Mouse (Mus musculus) spleen, adult 12 weeks (tissue): ENCODE results near the gene 2610028H24Rik.

ENCODE experiments used
- DNase-seq: peaks from one replicate; pipeline ENCODE4 v3.0.0; 2022; ENCODE audit warnings: low spot score

Gene 2610028H24Rik

DNA sequence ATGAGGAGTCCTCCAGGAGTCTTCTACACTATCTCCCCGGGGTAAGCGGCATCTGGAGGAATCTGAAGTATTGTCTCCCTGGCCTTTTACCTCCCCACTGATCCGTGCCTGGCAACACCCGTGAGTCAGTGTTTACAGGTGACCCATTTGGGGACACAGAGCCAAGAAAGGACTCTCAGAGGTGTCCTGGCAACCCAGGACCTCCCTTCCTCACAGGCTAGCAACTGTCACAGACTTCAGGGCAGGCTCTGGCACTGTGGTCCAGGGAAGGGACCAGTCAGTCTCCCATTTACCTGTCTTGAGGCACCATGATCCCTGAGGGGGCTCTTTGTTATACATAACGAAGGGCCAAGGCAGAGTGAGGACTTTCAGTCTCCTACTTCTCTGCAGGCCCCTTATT lies at the start of gene 2610028H24Rik:
2610028H24Rik (plus strand) TSS at position 231 of the 400 bp plus-strand sequence.
- no peak for DNase-seq

DNA sequence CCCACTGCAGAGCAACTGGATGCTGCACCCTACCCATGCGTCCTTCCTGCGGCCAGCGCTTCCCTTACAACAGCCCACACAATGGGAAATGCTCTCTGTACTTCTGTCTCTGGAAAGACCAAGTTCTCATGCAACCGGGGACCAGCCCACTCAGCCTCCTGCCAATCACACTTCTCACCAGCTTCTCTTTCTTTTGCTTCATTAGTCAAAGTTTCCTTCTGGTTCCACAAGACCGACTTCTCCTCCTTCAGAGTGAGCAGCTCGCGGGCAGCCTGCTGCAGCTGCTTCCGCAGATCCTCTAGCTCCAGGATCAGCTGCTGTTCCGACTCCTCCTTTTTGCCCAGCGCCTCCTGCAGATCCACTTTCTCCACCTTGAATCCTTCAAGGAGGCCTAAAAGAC lies 40.4 kb upstream of the 2610028H24Rik start:
- no peak for DNase-seq

DNA sequence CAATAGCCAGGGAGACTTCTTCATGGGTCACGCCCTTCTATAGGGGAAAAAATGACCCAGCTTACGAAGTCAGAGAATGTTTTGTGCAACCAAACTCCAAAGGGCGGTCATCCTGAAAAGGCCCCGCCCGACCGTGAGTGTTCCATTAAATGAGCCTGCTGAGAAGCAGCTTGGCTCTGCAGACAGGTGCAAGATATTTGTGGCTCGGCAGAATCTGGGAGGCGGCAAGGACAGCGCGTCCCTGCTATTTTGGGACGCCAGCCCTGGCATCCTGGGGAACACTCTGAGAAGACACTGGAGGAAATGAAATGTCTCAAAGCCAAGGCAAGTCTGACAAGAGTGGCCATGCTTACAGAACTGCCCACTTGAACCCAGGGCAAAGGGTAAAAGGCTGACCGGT lies 32.1 kb upstream of the 2610028H24Rik start:
- DNase-seq, result no peak

DNA sequence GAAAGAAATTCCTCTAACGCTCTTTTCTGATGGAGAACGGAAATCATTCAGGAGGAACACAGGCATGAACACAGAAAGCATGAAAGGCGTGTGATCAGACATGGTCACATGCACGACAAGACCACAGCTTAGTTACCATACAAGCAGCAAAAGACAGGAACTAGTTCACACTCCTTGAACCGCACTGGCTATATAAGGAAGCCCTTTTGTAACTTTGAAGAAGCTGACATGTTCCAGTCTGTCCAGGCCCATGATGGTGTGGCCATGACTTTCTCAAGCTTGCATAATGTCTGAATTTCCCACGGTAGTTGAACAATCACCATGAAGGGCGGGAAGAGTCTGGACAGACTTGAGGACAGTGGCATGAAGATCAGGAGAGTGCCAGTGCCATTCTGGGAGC lies 23.2 kb upstream of the 2610028H24Rik start:
- no peak for DNase-seq

DNA sequence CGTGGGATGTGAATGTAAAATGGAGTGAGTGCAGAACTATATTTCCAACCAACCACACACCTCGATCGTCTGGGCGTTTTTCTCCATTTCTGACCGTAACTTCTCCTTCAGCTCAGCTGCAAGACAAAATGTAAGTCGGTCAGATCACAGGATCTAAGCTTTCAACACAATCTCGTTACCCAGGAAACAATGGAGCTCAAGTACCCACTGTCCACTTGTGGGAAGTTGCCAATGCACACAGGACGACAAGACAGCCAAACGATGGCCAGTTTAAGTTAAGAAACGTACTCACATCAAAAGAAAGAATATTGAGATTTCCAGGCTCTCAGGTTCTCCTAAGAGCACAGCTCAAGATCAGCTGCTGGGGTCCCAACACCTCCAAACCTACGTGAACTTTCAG lies 15.0 kb upstream of the 2610028H24Rik start:
- no peak for DNase-seq

DNA sequence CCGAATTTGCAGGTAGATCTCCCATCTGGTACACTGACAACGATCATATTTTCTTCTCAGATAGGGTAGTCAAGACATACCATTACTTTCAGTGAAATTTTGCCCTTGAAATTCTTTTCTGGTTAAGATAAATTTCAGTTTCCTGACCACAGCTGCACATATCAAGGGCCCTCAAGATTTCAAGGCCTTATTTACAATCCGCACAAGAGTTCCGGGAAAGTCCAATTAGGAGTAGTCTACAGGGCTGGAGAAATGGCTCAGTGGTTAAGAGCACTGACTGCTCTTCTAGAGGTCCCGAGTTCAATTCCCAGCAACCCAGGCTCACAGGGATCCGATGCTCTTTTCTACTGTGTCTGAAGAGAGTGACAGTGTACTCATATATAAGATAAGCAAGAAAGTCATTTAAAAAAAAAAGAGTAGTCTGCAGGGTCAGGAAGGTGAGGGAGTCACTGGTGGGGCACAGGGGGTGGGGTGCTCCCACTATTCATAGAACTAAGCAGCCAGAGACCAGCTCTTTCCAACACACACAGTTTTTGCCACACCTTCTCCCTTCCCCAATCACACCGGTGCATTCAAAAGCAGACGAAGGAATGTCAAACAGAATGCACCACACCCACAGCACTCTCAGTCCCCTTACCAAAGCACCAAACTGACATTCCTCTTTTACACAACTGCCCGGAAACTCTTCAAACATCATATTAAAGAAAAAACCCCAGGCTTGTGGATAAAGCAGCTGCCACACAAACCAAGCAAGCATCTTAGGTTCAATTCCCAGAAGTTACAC lies 9.6 kb upstream of the 2610028H24Rik start:
- DNase-seq, result no peak

DNA sequence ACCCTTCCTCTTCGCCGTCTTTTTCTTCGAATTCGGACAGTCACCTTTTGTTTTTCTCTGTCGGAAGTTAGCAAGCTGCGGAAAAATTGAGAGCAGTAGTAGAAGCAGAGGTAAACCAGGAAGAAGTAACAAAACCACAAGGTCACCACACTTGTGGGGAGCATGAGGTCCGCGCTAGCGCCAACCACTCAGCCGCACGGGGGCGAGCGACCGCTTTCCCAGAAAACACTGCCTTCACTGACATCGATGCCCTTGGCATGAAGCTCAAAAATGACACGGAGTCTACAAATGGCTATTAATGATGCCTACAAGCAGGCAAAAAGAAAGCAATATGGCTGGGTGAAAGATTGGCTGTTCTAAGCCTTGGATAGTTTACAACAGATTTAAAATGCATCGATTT lies 8.6 kb upstream of the 2610028H24Rik start, which contains the start of gene AC141477.1:
AC141477.1 (minus strand) TSS at position 164 of the 400 bp plus-strand sequence.
- no peak for DNase-seq

DNA sequence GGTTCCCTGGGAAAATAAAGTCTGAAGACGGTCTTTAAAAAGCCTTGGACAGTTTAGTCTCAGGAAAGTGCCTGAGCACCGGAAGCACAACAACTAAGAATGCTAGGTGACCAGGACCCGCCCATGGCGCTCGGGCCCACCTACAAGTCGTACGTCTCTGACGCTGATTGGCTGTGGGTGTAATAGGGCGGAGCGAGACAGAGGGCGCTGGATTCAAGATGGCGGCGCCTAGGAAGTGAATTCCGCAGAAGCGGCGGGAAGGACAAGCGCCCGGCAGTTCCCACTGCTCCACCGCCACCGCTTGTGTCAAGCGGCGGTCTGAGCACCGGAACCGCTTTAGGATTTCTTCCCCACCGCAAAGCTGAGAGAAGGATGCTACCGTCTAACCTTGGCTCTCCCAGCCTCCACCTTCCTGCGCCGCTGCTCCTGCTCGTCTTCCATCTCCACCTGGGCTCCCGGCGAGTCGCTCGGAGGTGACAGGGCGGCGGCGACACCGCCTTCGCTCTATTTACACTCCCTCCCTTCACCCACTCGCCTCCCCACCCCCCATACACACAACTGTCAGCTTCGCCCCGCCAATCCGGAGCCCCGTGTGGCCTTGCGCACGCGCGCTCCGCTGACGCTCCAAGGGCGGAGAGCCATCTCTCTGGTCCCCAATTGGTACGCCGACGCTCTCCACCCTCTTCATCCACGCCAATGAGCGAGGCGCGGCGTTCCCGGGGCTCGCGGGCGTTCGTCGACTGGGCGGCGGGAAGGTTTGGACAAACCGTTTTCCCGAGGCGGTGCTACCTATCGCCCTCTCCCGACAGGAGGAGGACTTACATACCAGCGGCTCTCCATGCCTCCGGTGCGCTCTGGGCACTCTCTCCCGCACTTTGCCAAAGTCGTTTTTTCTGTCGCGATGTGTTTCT lies 6.4 kb upstream of the 2610028H24Rik start, which contains the start of gene Pcnt:
Pcnt (minus strand) TSS at position 609 of the 911 bp plus-strand sequence.
- peak; percentile 93 for DNase-seq

DNA sequence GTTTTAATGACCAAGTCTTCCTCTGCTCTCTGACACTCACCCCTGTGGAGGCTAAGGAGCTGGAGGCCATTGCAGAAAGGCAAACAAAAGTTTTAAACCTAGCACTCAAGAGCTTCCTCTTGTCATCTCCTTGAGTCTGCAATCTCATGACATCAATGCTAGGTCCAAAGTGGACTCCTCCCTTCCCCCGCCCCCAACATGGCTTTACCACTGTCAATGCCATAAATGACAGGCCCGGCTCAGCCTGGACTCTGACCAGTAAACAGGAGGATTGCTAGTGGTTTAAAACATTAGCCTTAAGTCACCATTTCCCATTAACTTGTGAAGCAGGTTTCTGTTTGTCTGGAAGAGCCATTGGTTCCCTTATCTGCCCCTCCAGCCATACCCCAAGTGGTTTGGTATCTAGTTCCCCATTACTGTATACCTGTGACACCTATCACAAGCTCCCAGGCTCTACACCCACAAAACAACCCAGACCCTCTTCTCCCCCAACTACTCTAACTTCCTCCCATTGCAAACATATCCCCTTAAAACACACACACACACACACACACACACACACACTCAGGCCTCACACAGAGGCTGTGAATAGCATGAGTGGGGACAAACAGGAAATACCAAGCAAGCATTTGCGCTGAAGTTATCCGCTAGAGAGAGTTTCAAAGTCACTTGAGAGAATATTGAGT lies 2.7 kb upstream of the 2610028H24Rik start:
- DNase-seq, result no peak

DNA sequence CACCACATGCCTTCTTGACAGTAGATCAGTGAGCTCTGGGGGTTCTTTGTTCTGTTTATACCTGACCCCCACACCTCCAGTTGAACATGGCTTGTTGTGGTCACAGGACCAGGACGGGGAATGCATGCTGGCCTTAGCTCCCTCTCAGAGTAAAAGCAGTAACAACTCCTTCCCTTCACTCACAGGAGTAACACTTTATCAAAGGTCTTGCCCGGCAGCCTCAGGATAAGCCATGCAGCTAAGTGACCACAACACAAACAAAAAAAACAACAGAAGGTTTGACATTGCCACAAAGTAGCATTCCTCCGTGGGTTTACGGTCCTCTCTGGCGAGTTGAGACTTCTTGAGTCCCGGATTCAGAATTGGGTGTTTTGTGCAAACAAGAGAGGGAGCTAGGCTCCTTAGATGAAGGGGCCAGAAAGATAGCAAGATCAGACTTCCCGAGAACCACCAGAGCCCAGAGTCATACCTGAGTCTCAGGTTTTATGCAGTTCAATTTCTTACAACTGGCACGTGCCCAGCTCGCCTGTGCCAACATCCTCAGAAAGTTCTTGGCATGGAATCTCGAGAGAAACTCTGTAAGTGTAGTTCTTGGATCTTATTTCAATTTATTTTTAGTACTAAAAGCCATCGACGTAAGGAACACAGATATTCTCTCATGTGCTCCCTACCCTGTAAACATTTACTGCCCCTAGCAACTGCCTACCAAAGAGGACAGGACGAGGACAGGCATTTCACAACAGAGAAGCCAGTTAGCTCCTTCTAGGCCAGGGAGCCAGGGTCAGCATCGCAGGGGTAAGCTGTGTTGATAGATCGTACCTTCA lies 1.3 kb upstream of the 2610028H24Rik start:
- no peak for DNase-seq

DNA sequence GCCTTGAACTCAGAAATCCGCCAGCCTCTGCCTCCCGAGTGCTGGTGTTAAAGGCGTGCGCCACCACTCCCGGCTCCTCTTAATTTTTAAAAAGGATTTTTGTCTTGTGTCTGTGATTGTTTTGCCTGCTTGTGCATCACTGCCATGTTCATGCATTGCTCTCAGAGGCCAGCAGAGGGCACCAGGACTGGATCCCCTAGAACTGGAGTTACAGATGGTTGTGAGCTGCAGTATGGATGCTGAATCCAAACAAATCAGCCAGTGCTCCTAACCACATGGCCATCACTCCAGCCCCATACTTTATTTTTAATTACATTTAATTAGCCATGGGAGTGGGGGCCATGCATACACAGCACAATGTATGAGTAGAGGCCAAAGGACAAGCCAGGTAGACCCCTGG lies 6.4 kb downstream of the 2610028H24Rik start:
- no peak for DNase-seq

DNA sequence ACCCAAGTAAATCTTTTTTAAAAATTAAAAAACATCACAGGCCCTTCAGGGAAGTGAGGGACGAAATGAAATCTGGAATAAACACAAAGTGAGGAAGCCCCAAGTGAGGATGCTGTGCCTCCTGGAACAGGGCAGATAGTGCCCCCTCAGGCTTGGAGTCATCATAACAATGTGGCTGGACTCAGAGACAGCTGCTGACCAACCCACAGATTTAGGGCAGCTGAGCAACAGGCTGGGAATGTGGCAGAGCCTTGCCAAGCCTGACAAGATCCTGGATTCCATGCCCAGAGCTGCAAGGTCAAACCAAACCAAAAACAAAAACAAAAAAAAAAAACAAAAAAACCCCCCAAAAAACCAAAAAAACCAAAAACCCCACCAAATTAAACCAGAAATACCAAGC lies 12.4 kb downstream of the 2610028H24Rik start:
- DNase-seq, result no peak

DNA sequence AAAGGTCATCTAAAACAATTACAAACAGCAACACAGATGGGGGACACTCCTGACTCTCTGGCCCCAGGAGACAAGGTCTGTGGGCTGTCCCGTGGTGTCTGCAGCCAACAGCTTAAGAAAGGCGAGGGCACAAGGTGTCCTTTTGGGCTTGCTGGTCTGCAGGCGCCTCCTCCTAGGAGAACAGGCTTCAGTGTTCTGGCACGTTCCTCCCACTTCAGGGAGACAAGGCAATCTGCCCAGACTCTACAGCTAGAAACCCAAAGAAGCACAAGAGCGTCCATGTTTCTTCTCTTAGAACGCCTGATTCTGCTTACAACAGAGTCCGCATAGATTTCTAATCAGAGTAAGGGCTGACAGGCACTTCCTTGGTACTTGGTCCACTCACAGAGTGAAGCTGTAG lies 13.4 kb downstream of the 2610028H24Rik start:
- no peak for DNase-seq

DNA sequence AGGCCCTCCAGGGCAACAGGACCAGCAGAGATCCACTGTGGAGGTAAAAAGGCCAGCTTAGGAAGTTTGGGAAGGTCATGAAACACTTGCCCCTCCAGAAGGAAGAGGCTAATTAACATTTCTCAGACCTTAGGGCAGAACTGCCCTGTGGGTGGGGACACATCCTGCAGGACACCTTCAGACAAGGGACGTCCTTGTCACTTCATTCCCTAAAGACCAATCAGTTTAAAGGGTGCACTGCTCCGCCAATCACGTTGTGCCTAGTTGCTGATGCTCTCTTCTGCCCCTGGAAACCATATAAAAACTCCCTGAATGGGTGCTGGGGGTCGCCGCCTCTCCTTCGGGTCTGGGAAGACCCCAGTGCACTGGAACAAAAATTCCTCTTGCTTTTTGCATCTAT lies 13.8 kb downstream of the 2610028H24Rik start:
- DNase-seq, result no peak

DNA sequence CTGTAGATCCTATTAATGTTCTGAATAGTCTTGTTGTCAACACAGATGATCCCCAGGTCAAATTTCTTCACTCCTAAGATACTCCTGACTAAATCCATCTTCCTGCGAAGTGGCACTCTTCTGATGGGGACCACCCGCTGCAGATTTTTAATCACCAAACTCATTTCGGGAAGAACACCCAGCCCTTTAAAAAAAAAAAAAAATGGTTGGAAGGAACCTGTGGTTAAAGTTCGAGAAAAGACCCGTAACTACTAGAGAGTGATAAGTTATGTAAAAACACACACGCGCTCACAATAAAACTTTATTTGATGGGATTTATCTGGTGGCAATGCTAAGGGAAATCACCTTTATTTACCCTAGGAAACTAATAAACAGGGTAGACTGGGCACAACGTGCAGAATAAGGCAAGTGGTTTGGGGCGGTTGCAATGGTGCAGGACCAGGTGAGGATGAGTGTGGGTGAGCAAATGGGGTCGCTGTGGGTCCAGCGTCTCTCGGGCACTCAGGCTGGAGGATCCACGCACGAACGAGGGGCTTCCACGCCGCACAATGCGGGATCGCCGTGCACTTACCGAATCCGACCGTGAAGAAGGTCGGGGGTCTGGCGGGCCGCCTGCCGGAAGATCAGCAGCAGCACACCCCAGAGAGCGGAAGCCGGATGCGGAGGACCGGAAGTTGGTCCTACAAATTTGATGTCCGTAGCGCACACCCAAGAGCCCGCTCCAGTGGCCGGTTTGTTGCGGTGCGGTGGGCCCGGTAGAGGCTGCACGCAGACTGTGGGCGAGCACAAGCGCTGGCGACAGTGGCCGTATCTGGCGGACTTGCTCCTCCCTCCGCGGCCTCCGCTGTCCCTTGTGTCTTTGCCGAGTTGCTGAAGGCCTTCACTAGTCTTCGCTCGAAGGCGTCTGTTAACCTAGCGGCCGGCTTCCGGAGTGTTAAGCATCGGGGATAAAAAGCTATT lies 19.6 kb downstream of the 2610028H24Rik start, which contains the start of the genes Mcm3ap and Ybey:
Mcm3ap (plus strand) TSS at position 725 of the 960 bp plus-strand sequence.
Ybey (minus strand) TSS at position 912 of the 960 bp plus-strand sequence.
- DNase-seq, result peak; percentile 80

DNA sequence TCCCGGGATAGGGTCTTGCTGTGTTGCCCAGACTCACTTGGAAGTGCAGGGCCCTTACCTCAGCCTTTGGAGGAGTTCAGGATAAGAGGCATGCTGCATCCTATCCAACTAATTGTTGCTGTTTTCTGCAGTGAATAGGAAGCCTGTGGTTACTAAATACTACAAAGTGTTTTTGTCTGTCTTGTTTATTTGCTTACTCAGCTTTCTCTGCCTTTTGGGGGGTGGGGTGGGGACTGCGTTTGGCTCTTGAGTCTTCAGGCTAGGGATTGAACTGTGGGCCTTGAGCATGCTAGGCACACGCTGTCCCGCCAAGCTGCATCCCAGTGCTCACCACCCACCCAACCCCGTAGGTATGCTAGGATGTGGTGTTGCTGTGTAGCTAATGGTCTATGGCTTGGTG lies 24.9 kb downstream of the 2610028H24Rik start:
- DNase-seq, result no peak

DNA sequence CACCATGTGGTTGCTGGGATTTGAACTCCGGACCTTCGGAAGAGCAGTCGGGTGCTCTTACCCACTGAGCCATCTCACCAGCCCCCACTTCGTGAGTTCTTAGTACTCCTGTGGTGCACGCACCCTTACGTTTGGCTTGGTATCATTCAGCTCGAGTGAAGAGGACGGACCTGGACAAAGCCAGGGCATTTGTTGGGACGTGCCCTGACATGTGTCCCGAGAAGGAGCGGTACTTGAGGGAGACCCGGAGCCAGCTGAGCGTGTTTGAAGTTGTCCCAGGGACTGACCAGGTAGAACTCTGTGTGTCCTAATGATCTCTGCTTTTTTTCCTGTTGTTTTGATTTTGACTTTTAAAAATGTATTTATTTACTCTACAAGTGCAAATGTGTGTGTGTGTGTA lies 32.0 kb downstream of the 2610028H24Rik start:
- no peak for DNase-seq

DNA sequence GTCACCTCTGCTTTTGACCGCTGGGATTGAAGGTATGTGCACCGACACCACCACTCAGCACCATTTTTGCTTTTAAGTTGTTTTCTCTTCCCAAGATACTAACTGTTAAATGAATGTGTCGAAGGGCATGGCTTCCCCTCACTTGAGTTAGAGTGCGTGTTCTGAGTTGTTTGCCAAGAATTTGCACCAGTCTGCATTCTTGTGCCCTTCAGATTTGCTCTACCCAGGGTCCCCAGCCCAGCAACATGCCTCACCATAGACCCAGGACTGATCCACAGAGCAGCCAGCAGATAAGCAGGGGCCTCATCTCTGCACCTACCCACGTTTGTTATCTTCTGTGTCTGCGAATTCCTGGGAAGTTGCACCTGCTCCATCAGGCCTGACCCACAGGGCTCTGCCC lies 32.6 kb downstream of the 2610028H24Rik start:
- no peak for DNase-seq

DNA sequence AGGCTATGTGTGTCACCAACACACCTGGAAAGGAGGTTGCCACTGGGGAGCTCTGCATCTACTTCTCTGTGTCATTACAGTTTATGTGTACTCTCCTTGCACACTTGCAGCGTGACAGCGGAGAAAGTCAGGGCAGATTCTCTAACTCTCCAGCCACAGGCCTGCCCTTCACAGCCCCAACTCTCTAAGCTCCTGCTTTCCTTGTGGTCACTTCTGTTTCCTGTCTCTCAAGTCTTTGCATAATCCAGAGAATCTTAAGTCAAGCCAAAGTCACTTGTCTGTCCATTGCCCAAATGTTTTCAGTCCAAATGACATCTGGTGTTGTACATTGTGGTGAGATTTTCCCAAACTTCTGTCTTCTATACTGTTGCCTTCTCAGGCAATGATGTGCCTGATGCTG lies 37.4 kb downstream of the 2610028H24Rik start:
- DNase-seq, result no peak

DNA sequence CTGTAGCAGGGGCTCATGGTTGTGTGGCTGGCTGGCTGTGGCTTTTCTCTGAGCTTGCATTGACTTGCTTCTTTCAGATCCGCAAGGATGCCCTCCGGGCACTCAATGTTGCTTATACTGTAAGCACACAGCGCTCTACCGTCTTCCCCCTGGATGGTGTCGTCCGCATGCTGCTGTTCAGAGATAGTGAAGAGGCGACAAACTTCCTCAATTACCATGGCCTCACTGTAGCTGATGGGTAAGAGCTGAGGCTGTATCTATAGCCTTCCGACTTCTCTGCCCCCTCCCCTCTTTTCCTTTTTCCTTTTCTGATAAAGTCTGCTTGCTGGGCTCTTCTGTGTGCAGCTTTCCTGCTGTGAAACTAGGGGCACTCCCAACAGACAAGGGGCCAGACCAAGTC lies 39.4 kb downstream of the 2610028H24Rik start:
- no peak for DNase-seq
